Mouse (Mus musculus): ENCODE results near the gene Stambpl1.

Gene Stambpl1

GRCm38 (mm10) chr19:34284383-34284782 lies 92.4 kb downstream of the Stambpl1 start:
- no peak for DNase-seq (ENCODE audit: low read depth, low spot score)

- no peak for DNase-seq (ENCODE audit: low read depth, low spot score)
These were observed 92.8 kb downstream of the Stambpl1 start for GRCm38 (mm10) chr19:34284826-34285225.

GRCm38 (mm10) chr19:34287221-34287620 lies 95.2 kb downstream of the Stambpl1 start:
- no peak for DNase-seq (ENCODE audit: low read depth, low spot score)

- no peak for DNase-seq (ENCODE audit: low read depth, low spot score)
These were observed 95.8 kb downstream of the Stambpl1 start for GRCm38 (mm10) chr19:34287656-34288415.

- no peak for DNase-seq (ENCODE audit: low read depth, low spot score)
These were observed 96.7 kb downstream of the Stambpl1 start for GRCm38 (mm10) chr19:34288696-34289095.

Data from retina, postnatal 7 days (tissue).